Mouse (Mus musculus): ENCODE measurements at regions not wholly inside any gene's neighbourhood (a gene's known extent, or its start where the extent isn't known, plus 50 kb on each side); places are given as distances from the start of the nearest gene placed in this dataset.

- DNase-seq (ENCODE audit: low spot score in 2 of 2), result peak in 1 of 2 experiments; percentile 3
Observed at GRCm38 (mm10) chr1:65981665-65982064, 55.3 kb downstream of the Crygf start.

GRCm38 (mm10) chr1:66000398-66000797 is 74.1 kb downstream of the Crygf start:
- DNase-seq (ENCODE audit: low spot score in 2 of 2), result no peak

DNA sequence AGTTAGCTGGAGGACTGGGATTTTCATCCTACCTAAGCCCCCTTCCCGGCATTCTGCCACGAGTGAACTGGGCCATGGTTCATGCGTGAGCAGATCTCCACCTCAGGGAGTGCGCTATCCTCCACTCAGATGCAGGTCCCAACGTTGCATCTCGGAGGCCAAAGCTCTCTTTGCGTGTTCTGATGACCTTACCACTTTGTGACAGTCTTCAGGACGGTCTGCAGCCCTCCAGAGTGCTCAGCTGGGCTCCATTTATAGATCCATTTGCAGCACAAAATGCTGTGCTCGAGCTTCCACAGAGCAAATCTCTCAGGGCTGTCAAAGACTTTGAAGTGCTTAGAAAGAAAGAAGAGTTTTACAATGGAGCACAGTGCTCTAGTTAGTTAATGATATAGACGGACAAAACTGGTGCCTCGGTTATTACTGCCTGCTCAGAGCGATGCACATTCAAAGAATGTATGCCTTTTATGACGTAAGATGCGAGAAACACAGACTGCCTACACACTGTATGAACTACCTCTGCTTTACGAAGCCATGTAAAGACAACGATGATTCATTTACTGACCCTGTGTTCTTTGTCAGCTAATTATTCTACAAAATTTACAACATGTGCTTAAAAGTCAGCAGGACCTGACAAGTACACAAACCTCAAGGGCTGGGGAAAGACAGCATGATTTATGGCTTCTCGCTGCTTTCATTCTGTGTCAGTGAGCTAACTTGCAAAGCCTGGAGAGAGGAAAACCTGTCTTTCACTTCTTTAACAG is 77.8 kb downstream of the Crygf start:
- DNase-seq (ENCODE audit: low spot score in 2 of 2), result no peak

Data from right cerebral cortex, adult 2 months (tissue).